Mouse (Mus musculus): ENCODE measurements around the gene Cfd.

- TF ChIP-seq CTCF (IDR thresholded peaks at IDR 0.05; ENCODE audit: borderline replicate concordance, insufficient read depth, low read length) (no peak), POLR2A (IDR thresholded peaks at IDR 0.05; ENCODE audit: low read depth, low read length) (no peak)
These were observed 8.7 kb upstream of the Cfd start for GRCm38 (mm10) chr10:79881981-79882380.
